Mouse (Mus musculus) neural tube, embryonic 13.5 days (tissue): ENCODE data around the gene Slc2a4. TPM values are rescaled to one million over a fixed set of nuclear protein-coding genes. Genes with fewer than 3 reads are reported as not detected.

ENCODE experiments used
- ATAC-seq: fragments of 200-750 bp; cut with Nextera tagmentation; 2 replicates; pipeline ENCODE4 v1.8.0; 2017; ENCODE audit warnings: low read depth, mild to moderate bottlenecking, moderate TSS enrichment, moderate library complexity
- H3K27ac ChIP-seq: fragments of 300-500 bp; sonication (generic); replicated peaks from 2 replicates; pipeline ENCODE4 v1.5.1; 2015; ENCODE audit warnings: moderate library complexity, mild to moderate bottlenecking, inconsistent platforms
- H3K27me3 ChIP-seq: fragments of 300-500 bp; sonication (generic); 2 replicates; pipeline ENCODE4 v1.6.1; 2015; ENCODE audit warnings: mild to moderate bottlenecking, inconsistent platforms
- H3K36me3 ChIP-seq: fragments of 300-500 bp; sonication (generic); 2 replicates; pipeline ENCODE4 v1.6.1; 2015; ENCODE audit warnings: mild to moderate bottlenecking, inconsistent platforms
- H3K4me1 ChIP-seq: fragments of 300-500 bp; sonication (generic); replicated peaks from 2 replicates; pipeline ENCODE4 v1.6.1; 2015; ENCODE audit warnings: inconsistent platforms
- H3K4me2 ChIP-seq: fragments of 300-500 bp; sonication (generic); 2 replicates; pipeline ENCODE4 v1.6.1; 2015; ENCODE audit warnings: inconsistent platforms, mild to moderate bottlenecking, moderate library complexity
- H3K4me3 ChIP-seq: fragments of 300-500 bp; sonication (generic); 2 replicates; pipeline ENCODE4 v1.5.1; 2015; ENCODE audit warnings: mild to moderate bottlenecking, inconsistent platforms
- H3K9ac ChIP-seq: fragments of 300-500 bp; sonication (generic); 2 replicates; pipeline ENCODE4 v1.6.1; 2015; ENCODE audit warnings: moderate library complexity, mild to moderate bottlenecking, inconsistent platforms
- H3K9me3 ChIP-seq: fragments of 300-500 bp; sonication (generic); 2 replicates; pipeline ENCODE4 v1.6.1; 2016; ENCODE audit warnings: inconsistent platforms
- WGBS: fragments of 180-500 bp; shearing (Covaris S2); methylation state at CpG from one replicate; pipeline ENCODE4 v1.1.7; 2015; 5-methylcytosine and 5-hydroxymethylcytosine counted together
- polyA plus RNA-seq: library from polyadenylated mRNA; unstranded; fragments of >200 nt; fragmentation: Nextera tagmentation; extraction: Ambion mirVana; gene quantifications from 2 replicates; pipeline ENCODE4 v1.2.1, GENCODE M21; 2015

Slc2a4 gene
- polyA plus RNA-seq, result 3.6 and 6.4 TPM in 2 replicates

DNA sequence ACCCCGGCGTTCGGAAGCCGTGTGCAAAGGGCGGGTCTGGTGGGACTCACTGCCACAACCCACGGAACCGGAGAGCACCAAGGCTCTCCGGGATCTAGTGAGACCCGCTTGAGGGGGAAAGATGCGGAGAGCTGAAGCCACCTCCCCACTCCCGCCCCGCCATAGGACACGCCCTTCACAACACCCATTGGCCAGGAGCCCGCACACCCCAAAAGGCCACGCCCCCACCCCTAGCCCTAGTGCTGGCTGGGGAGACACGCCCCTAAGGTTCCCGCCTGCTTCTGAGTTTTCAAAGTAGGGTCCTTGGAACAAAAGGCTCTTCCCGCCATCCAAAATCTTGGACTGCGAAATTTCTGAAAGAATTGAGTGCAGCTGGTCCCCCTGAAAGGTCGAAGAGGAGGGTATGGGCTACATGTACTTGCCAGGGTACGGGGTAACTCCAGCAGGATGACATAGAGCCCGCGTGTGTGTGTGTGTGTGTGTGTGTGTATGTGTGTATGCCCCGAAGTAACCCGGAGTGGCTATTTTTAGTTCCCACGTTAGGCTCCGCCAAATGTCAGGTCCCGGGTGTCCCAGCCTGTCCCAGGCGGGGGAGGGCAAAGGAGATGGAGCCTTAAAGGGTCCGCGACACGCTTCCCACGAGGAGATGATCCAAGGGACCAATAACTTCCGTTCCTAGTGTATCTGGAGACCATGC lies at the start of gene Slc2a4:
TSS of gene Slc2a4 (minus strand) at position 123 of the 697 bp plus-strand sequence.
- peaks cover 6% of the 10 kb centered on the region for H3K27me3 ChIP-seq
- H3K9me3 ChIP-seq, result no peaks in the 10 kb centered on the region
- WGBS, result under 1% methylated on average over 34 of the region's 34 CpGs
- ATAC-seq, result peak; percentile 96
- no peaks in the 10 kb centered on the region for H3K36me3 ChIP-seq
- H3K4me3 ChIP-seq, result peak within 1 kb of the TSS; percentile 38
- peak within 1 kb of the TSS; percentile 43 for H3K9ac ChIP-seq
- H3K4me1 ChIP-seq, result peaks cover 14% of the 10 kb centered on the region
- peak within 1 kb of the TSS; percentile 20; the same call in 1 of the 2 replicates for H3K27ac ChIP-seq
- peak within 1 kb of the TSS; percentile 56 for H3K4me2 ChIP-seq

DNA sequence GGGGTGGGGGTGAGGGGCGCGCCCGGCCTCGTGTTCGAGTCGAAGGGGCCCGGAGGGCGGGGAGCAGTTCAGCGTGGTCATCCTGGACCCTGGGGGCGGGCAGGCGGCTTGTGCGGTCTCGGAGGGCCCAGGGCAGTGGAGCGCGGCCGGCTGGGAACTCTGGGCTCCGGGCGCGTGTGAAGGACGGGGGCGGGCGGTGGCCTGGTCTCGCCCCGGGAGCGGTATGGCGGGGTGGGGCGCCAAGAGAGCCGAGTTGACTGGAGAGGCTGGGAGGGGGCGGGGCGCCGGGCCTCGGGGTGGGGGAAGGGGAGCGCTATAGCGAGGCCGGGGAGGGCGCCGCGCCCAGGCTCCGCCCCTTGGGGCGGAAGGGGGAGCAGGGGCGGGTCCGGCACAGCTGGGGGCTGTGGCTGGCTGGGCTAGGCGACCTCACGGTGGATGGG lies 49.1 kb upstream of the Slc2a4 start:
- peak overlapping the region; percentile 93 for H3K27ac ChIP-seq
- peak; percentile 3; the same call in 1 of the 2 replicates for ATAC-seq
- no peaks in the 10 kb centered on the region for H3K27me3 ChIP-seq
- WGBS, result under 1% methylated on average over 36 of the region's 44 CpGs
- H3K4me2 ChIP-seq, result peak overlapping the region; percentile 65
- H3K9me3 ChIP-seq, result no peaks in the 10 kb centered on the region
- peaks cover 43% of the 10 kb centered on the region for H3K36me3 ChIP-seq
- H3K4me3 ChIP-seq, result peak overlapping the region; percentile 92
- H3K4me1 ChIP-seq, result peaks cover 61% of the 10 kb centered on the region
- peak overlapping the region; percentile 96 for H3K9ac ChIP-seq

DNA sequence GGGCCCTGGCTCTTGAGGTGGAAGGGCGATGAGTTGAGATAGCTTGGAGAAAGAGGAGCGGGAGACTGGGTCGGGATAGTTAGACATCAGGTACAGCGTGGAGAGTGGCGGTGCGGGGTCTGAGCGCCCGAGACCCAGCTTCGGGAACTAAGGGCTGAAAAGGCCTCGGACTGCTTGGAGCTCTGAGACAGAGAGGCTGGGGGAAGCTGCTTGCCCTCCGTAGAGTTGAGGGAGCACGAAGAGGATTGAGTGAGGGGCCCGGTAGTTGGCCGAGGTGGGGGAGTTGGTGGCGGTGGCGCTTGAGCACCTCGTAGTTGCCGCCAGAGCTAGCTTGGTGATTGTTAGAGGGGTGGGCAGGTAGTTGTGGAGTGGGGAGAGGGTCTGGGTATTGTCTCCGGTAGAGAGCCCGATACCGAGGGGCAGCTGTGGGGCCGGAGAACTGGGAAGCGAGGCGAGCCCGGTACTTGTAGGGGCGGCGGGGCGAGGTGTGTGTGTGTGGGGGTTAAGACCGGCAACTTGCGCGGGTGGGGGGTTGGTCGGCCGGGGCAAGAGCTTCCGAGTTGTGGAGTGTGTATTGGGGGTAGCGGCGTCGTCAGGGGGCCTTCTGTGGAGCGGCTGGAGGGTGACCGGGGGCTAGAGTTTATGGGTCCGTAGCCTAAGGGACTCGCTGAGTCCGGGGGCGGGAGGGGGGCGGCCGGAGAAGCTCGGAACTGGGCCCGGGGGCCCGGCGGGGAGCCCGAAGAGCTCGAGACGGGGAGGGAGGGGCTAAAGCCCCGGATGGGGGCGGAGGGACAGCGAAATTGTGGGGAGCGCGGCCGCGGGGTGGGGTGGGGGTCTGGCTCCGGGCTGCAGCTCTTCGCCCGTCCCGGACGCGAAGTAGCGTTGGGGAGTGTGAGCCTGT lies 48.4 kb upstream of the Slc2a4 start:
- Histone ChIP-seq H3K27me3 (no peaks in the 10 kb centered on the region), H3K4me3 (peak overlapping the region; percentile 92), H3K4me1 (peaks cover 54% of the 10 kb centered on the region), H3K27ac (peak overlapping the region; percentile 93), H3K4me2 (peak overlapping the region; percentile 65), H3K36me3 (peaks cover 40% of the 10 kb centered on the region), H3K9ac (peak overlapping the region; percentile 96), H3K9me3 (no peaks in the 10 kb centered on the region)
- ATAC-seq, result peak; percentile 1
- 1% methylated on average over 59 of the region's 66 CpGs for WGBS

DNA sequence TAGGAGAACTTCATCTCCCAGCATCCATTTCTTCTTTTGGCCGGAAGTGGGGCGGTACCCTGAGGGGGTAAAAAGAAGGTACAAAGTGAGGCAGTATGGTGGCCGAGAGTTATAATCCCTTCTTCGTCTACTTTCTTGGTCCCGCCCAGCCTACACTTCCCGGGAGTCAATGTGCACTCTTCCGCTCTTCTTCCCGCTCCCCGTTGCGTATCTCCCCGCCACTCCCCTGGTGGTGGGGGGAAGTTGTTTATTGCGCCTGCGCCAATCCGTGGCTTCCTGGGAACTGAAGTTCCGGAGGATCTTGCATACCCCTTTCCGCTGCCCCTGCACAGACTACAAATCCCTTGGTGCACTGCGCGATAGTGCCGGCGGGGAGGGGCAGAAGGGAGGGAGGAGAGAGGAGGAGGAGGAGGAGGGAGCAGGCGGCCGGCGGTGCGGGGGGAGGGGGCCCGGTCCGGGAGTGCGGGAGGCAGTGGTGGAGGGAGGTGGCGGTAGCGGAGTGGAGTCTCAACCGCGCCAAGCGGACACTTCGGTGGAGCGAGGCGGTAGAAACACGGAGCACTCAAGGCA lies 47.5 kb upstream of the Slc2a4 start, which contains the start of gene Phf23:
TSS of gene Phf23 (plus strand) at position 387 of the 570 bp plus-strand sequence.
- peak; percentile 80 for ATAC-seq
- no peaks in the 10 kb centered on the region for H3K27me3 ChIP-seq
- H3K4me2 ChIP-seq, result peak within 1 kb of the TSS; percentile 65
- peak within 1 kb of the TSS; percentile 93 for H3K27ac ChIP-seq
- peaks cover 52% of the 10 kb centered on the region for H3K4me1 ChIP-seq
- peak within 1 kb of the TSS; percentile 92 for H3K4me3 ChIP-seq
- H3K9ac ChIP-seq, result peak within 1 kb of the TSS; percentile 96
- H3K36me3 ChIP-seq, result peaks cover 40% of the 10 kb centered on the region
- under 1% methylated on average over 36 of the region's 36 CpGs for WGBS
- H3K9me3 ChIP-seq, result no peaks in the 10 kb centered on the region

DNA sequence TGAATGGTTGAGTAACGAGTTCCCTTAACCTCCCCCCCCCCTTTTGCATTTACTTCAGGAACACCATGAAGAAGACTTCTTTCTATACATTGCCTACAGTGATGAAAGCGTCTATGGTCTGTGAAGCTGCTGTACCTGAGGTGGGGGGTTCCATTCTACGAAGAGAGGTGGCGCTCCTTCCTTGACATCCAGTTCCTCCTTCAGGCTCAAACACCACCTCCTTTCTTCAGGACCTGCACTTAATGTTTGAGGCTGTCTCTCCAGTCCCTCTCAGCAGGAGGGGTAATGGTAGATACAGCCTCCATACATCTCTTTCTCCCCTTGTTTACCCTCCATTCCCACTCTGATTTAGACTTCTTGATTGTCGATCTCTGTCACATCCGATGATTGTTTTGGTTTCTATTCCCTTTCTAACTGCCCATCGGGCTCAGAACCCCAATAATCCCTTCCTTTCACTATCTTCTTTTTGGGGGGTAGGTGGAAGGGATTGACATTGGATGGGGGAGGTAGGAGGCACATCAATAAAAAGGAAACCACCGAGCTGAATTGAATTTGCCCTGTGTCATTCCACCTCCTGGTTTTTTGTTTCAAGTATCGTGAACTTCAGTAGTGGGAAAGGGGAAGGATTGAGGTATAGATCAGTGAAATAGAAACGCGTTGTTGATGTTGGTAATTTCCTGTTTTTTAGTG lies 46.6 kb upstream of the Slc2a4 start:
- Histone ChIP-seq H3K4me3 (0 out of 2 replicates have a peak overlapping the region, but pooled peaks have one; percentile 92), H3K27me3 (no peaks in the 10 kb centered on the region), H3K4me1 (peaks cover 49% of the 10 kb centered on the region), H3K4me2 (peak overlapping the region; percentile 65), H3K36me3 (peaks cover 42% of the 10 kb centered on the region), H3K9me3 (no peaks in the 10 kb centered on the region), H3K27ac (no peak overlapping the region), H3K9ac (no peak overlapping the region)
- no peak for ATAC-seq
- 88% methylated on average over 11 of the region's 11 CpGs for WGBS

DNA sequence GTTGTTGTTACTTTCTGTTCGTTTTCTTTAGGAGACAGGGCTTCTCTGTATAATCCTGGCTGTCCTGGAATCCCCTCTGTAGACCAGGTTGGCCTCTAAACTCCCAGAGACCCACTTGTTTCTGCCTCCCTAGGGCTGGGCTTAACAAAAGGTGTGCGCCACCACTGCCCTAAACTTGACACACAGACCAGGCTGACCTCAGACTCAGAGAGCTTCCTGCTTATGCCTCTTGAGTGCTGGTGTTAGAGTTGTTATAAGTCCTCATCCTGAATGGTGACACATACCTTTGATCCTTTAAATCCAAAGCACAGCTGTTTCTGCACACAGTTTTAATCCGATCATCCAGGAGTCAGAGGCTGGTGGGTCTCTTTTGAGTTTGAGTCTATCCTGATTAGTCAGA lies 44.9 kb upstream of the Slc2a4 start:
- Histone ChIP-seq H3K4me2 (peak overlapping the region; percentile 76), H3K4me3 (peak overlapping the region; percentile 75), H3K36me3 (peaks cover 42% of the 10 kb centered on the region), H3K4me1 (peaks cover 36% of the 10 kb centered on the region), H3K27me3 (no peaks in the 10 kb centered on the region), H3K27ac (no peak overlapping the region), H3K9me3 (no peaks in the 10 kb centered on the region), H3K9ac (peak overlapping the region; percentile 93)
- ATAC-seq, result no peak
- WGBS, result 93% methylated on average over 3 of the region's 3 CpGs

DNA sequence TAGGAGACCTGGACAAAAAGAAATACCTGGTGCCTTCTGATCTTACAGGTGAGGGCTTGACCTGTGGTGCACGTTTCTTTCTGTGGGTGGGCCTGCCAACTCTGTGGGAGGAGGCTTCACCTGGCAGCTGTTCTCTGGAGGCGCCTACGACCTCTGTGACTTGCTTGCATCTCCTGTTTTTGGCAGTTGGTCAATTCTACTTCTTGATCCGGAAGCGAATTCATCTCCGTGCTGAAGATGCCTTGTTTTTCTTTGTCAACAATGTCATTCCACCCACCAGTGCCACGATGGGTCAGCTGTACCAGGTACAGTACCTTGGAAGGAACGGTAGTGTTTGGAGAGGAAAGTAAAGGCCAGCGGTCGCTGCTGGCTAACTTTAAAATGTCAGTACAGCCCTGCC lies 44.4 kb upstream of the Slc2a4 start:
- Histone ChIP-seq H3K27ac (no peak overlapping the region), H3K27me3 (no peaks in the 10 kb centered on the region), H3K4me3 (peak overlapping the region; percentile 75), H3K36me3 (peaks cover 44% of the 10 kb centered on the region), H3K4me1 (peaks cover 30% of the 10 kb centered on the region), H3K9ac (peak overlapping the region; percentile 93), H3K4me2 (peak overlapping the region; percentile 76), H3K9me3 (no peaks in the 10 kb centered on the region)
- ATAC-seq, result no peak
- 86% methylated on average over 10 of the region's 10 CpGs for WGBS

DNA sequence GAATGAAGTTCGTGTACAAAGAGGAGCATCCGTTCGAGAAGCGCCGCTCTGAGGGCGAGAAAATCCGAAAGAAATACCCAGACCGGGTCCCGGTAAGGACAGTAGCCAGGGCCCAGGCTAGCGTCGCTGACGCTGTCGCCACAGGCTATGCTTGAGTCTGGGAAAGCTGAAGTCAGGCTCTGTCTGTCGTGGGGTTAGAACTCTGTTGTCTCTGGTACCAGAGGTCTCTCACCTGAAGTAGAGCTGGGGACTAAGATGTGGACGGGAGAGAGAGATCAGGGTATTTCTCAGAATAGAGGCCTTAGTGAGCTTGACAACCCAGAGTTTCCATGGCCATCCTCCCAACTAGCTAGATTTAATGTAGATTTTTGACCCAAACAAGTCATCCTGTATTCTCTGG lies 43.7 kb upstream of the Slc2a4 start:
- peak overlapping the region; percentile 95 for H3K27ac ChIP-seq
- H3K9ac ChIP-seq, result peak overlapping the region; percentile 93
- peaks cover 29% of the 10 kb centered on the region for H3K4me1 ChIP-seq
- 0 out of 2 replicates have a peak, but pooled peaks have one; percentile 8 for ATAC-seq
- under 1% methylated on average over 15 of the region's 15 CpGs for WGBS
- H3K4me2 ChIP-seq, result peak overlapping the region; percentile 76
- H3K9me3 ChIP-seq, result no peaks in the 10 kb centered on the region
- peaks cover 51% of the 10 kb centered on the region for H3K36me3 ChIP-seq
- H3K27me3 ChIP-seq, result no peaks in the 10 kb centered on the region
- peak overlapping the region; percentile 75 for H3K4me3 ChIP-seq

DNA sequence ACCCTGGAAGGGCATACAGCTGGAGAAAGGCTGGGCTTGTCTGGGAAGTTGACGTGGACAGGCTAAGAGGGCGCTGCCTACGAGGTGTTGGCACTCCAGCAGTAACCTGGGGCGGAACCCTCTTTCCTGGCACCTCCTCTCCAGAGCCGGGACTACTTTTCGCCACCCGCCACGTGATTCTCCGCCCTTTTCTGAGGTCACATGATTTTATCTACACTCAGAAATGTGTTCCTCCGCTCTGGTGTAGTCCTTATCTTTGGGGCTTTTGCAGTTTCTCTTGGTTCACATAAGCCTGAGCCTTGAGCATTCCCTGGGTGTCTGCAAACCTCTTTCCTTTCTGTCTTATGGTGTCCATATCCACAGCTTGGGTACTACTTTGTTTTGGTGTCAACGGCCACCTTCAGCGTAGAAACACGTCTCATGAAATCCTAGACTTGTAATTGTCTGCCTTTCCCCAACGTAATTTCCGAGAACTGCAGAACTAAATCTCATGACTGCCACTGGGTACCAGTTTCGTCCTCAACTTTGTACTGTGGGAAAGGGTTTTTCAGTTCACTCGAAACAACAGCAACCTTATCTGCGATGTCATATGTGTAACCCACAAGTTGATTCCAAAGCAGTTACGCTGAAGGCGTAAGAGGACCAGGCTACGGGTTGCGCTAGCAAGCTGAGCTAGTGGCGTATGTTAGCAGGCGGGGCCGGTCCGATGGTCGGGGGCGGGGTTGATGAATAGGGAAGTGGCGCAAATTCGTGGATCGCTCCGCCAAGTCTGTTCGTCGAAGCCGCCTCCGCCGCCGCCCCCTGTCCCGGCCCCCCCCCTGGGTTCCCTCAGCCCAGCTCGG lies 43.1 kb upstream of the Slc2a4 start, which contains the start of gene Gabarap:
TSS of gene Gabarap (plus strand) at position 294 of the 842 bp plus-strand sequence.
- ATAC-seq, result peak; percentile 75
- peak within 1 kb of the TSS; percentile 75 for H3K4me3 ChIP-seq
- H3K4me1 ChIP-seq, result peaks cover 29% of the 10 kb centered on the region
- H3K27ac ChIP-seq, result peak within 1 kb of the TSS; percentile 95
- no peaks in the 10 kb centered on the region for H3K9me3 ChIP-seq
- H3K36me3 ChIP-seq, result peaks cover 57% of the 10 kb centered on the region
- H3K27me3 ChIP-seq, result no peaks in the 10 kb centered on the region
- under 1% methylated on average over 40 of the region's 40 CpGs for WGBS
- peak within 1 kb of the TSS; percentile 76 for H3K4me2 ChIP-seq
- H3K9ac ChIP-seq, result peak within 1 kb of the TSS; percentile 93

DNA sequence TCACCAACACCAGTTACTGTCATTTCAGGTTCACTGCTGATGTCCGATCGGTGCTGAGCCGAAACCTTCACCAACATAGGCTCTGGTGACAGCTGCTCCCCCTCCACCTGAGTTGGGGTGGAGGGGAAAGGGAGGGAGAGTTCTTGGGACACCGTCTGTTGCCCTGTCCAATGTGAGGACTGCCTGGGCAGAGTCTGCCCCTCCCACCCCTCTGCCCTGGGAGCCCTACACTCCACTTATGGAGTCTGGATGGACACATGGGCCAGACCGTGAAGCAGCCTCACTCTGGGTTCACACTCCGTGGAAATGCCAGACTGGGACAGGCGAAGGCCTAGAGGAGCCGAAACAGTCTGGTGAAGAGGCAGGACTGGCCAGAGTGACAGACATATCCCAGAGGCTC lies 42.0 kb upstream of the Slc2a4 start:
- 87% methylated on average over 8 of the region's 8 CpGs for WGBS
- H3K4me1 ChIP-seq, result peaks cover 29% of the 10 kb centered on the region
- H3K27ac ChIP-seq, result peak overlapping the region; percentile 95; the same call in 1 of the 2 replicates
- H3K9ac ChIP-seq, result no peak overlapping the region
- no peak overlapping the region for H3K4me2 ChIP-seq
- H3K4me3 ChIP-seq, result no peak overlapping the region
- no peak for ATAC-seq
- no peaks in the 10 kb centered on the region for H3K27me3 ChIP-seq
- H3K36me3 ChIP-seq, result peaks cover 67% of the 10 kb centered on the region
- H3K9me3 ChIP-seq, result no peaks in the 10 kb centered on the region
